Mouse (Mus musculus): Measurements from ENCODE around the gene Plekhg1. TPM values are rescaled to one million over a fixed set of nuclear protein-coding genes. Genes with fewer than 3 reads are reported as not detected.
A peak's percentile ranks its signal among the peaks of the same experiment; 100 is the strongest.

The Plekhg1 gene
- polyA plus RNA-seq (2015; fragmentation: Nextera tagmentation; extraction: Ambion mirVana), result 18.4 and 21.8 TPM in 2 replicates

GRCm38 (mm10) chr10:3740148-3740503 lies at the start of gene Plekhg1:
Gene Plekhg1, plus strand, starts transcription at chr10:3740364.
- no peaks in the 10 kb centered on the region for H3K9me3 ChIP-seq
- peak within 1 kb of the TSS; percentile 95 for H3K27ac ChIP-seq
- peak; percentile 79 for ATAC-seq (ENCODE audit: insufficient number of reproducible peaks, insufficient read depth, low FRiP score, low TSS enrichment, low read depth)
- peaks cover 36% of the 10 kb centered on the region for H3K4me1 ChIP-seq
- H3K36me3 ChIP-seq, result no peaks in the 10 kb centered on the region
- no peaks in the 10 kb centered on the region for H3K27me3 ChIP-seq
- peak within 1 kb of the TSS; percentile 82 for H3K4me2 ChIP-seq
- WGBS, result 0% methylated on average over 26 of the region's 29 CpGs
- peak within 1 kb of the TSS; percentile 72 for H3K4me3 ChIP-seq
- H3K9ac ChIP-seq, result peak within 1 kb of the TSS; percentile 84

DNA sequence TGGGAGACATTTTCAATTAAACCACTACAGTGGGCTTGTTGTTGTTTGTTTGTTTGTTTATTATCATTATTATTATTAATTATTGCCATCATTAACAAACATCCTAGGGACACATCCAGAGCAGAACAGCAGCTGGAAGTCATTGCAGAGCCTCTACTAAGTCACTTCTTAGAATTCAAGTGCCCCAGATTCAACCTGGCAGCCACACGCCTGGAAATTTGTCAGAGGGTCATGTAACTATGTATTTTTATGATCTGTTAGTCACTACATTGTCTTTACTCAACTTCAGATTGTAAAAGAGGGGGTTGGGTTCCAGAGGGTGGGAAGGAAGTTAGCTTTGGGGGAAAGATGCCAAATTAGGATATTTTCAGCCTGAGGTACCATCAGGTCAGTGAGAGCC lies 47.4 kb upstream of the Plekhg1 start:
- H3K4me1 ChIP-seq, result peaks cover 32% of the 10 kb centered on the region
- 55% methylated on average over 1 of the region's 1 CpGs for WGBS
- ATAC-seq (ENCODE audit: insufficient number of reproducible peaks, insufficient read depth, low FRiP score, low TSS enrichment, low read depth), result no peak
- no peaks in the 10 kb centered on the region for H3K36me3 ChIP-seq
- H3K9ac ChIP-seq, result no peak overlapping the region
- H3K27me3 ChIP-seq, result no peaks in the 10 kb centered on the region
- H3K4me3 ChIP-seq, result no peak overlapping the region
- H3K27ac ChIP-seq, result no peak overlapping the region
- H3K4me2 ChIP-seq, result no peak overlapping the region
- H3K9me3 ChIP-seq, result no peaks in the 10 kb centered on the region

DNA sequence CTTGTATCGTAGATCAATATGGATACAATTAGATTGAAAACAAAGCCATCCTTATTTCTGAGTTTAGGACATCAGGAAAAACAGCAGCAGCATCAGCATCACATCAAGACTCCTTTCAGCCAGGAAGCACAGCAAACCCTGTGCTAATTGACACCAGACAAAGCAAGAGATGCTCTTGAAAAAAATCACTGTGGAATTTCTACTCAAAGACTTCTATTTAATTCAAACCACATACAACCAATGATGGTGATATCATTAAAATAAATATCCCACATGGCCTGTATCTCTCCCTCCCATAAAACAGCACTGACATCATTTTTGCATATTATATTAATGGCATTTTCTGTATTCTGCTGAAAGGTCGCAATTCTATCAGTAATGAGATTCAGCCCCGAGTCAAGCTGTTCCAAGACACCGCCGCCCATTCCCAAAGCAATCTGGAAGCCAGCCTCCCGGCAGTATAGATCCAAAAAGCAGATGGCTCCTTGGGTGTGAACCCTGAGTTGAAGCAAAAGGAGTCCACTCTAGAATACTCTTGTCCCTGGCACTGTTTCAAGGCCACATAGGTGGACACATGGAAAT lies 46.4 kb upstream of the Plekhg1 start:
- Histone ChIP-seq H3K27me3 (no peaks in the 10 kb centered on the region), H3K9me3 (no peaks in the 10 kb centered on the region), H3K4me1 (peaks cover 32% of the 10 kb centered on the region), H3K9ac (no peak overlapping the region), H3K4me3 (no peak overlapping the region), H3K36me3 (no peaks in the 10 kb centered on the region), H3K27ac (no peak overlapping the region; the same call in 1 of the 2 replicates), H3K4me2 (no peak overlapping the region)
- ATAC-seq (ENCODE audit: insufficient number of reproducible peaks, insufficient read depth, low FRiP score, low TSS enrichment, low read depth), result no peak
- 26% methylated on average over 6 of the region's 6 CpGs for WGBS

DNA sequence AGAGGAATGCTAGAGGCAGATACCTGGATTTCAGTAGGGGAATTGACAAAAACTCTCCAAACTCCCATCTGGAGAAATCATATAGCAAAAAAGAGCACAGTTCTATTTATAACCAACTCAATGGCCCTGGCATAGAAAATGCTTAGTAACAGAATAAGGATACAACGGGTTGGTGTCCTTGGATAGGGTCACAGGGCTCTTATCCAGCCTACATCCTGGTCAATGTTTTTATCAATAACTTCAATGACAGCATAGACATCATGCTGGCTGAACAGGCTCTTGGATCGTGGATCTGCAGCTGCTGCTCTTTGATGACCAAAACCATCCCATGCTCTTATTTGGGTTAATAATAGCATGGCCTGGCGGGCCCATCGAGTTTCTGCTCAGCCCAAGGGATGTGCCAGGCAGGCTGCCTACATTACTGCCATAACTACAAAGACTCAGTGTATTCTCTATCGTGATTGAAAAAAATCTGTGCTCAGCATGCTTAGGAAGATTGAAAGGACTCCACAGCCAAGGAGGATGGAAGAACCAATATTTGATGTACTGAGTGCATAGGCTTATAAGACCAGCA lies 44.7 kb upstream of the Plekhg1 start:
- H3K27me3 ChIP-seq, result no peaks in the 10 kb centered on the region
- no peaks in the 10 kb centered on the region for H3K9me3 ChIP-seq
- H3K27ac ChIP-seq, result no peak overlapping the region
- H3K4me2 ChIP-seq, result no peak overlapping the region
- H3K9ac ChIP-seq, result no peak overlapping the region
- 75% methylated on average over 5 of the region's 5 CpGs for WGBS
- H3K36me3 ChIP-seq, result no peaks in the 10 kb centered on the region
- no peak for ATAC-seq (ENCODE audit: insufficient number of reproducible peaks, insufficient read depth, low FRiP score, low TSS enrichment, low read depth)
- no peak overlapping the region for H3K4me3 ChIP-seq
- peaks cover 38% of the 10 kb centered on the region for H3K4me1 ChIP-seq

- Histone ChIP-seq H3K9ac (no peak overlapping the region), H3K9me3 (no peaks in the 10 kb centered on the region), H3K4me3 (0 out of 2 replicates have a peak overlapping the region, but pooled peaks have one; percentile 6), H3K27me3 (no peaks in the 10 kb centered on the region), H3K4me2 (peak overlapping the region; percentile 41), H3K27ac (peak overlapping the region; percentile 66), H3K36me3 (no peaks in the 10 kb centered on the region), H3K4me1 (peaks cover 46% of the 10 kb centered on the region)
- peak; percentile 70 for ATAC-seq (ENCODE audit: insufficient number of reproducible peaks, insufficient read depth, low FRiP score, low TSS enrichment, low read depth)
- WGBS, result 29% methylated on average over 8 of the region's 8 CpGs
These were observed 43.3 kb upstream of the Plekhg1 start for GRCm38 (mm10) chr10:3696727-3697348.

GRCm38 (mm10) chr10:3697500-3697899 lies 42.7 kb upstream of the Plekhg1 start:
- peak overlapping the region; percentile 66 for H3K27ac ChIP-seq
- H3K4me1 ChIP-seq, result peaks cover 47% of the 10 kb centered on the region
- ATAC-seq (ENCODE audit: insufficient number of reproducible peaks, insufficient read depth, low FRiP score, low TSS enrichment, low read depth), result no peak
- no peak overlapping the region for H3K9ac ChIP-seq
- H3K4me2 ChIP-seq, result no peak overlapping the region
- no peak overlapping the region for H3K4me3 ChIP-seq
- no peaks in the 10 kb centered on the region for H3K36me3 ChIP-seq
- H3K9me3 ChIP-seq, result no peaks in the 10 kb centered on the region
- no peaks in the 10 kb centered on the region for H3K27me3 ChIP-seq
- WGBS, result 75% methylated on average over 5 of the region's 5 CpGs

DNA sequence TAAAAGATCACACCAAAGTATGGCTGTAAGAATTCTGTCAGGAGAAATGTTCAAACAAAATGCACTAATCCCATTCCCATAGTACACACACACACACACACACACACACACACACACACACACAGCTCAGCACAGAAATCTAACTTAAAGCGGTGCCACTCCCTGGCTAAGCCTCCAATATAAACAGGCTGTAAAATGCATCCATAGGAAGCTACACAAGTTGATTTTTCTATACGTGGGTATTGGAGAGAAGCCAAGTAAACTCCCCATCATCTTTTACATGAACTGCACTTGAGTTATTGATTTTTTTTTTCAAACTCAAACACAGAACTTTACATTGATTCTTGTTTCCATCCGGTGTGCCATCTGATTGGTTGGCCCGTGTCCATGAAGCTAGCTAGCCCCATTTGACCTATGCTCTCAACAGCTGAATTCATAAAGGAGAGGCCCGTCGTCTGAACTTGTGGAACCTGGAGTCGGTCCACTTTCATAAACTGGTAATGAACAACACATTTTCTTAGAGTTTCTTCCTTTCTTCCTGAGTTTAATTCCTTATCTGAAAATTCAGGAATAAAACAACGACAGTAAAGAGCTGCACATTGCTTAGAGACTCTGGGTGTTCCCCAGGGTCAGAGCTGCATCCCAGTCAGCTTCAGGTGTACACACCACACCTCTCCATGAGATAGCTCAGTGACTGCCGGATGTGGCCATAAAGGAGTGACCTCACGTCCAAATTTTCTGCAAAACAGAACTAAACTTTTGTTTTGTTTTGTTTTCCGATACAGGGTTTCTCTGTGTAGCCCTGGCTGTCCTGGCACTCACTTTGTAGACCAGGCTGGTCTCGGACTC lies 39.7 kb upstream of the Plekhg1 start:
- Histone ChIP-seq H3K9ac (no peak overlapping the region), H3K9me3 (no peaks in the 10 kb centered on the region), H3K4me2 (no peak overlapping the region), H3K4me3 (no peak overlapping the region), H3K27me3 (no peaks in the 10 kb centered on the region), H3K36me3 (no peaks in the 10 kb centered on the region), H3K4me1 (peaks cover 33% of the 10 kb centered on the region), H3K27ac (peak overlapping the region; percentile 35; the same call in 1 of the 2 replicates)
- no peak for ATAC-seq (ENCODE audit: insufficient number of reproducible peaks, insufficient read depth, low FRiP score, low TSS enrichment, low read depth)
- 41% methylated on average over 12 of the region's 12 CpGs for WGBS

DNA sequence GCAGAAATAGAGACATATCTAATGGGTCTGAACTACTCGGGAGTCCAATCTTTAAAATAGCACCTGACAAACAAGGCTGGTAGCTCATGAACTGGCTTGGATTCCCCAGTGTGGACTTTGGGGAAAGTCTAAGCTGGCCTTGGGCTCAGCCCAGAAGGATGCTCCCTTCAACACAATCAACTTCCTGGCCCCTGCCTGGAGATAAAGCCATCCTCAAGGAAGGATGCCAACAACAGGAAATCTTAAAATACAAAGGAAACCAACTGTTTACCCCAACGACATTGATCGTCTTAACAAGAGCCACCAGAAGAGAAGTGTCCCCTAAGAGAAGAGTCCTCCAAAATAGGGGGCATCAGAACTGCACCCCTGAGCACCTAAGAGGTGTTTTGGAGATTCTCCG lies 38.3 kb upstream of the Plekhg1 start:
- Histone ChIP-seq H3K4me3 (no peak overlapping the region), H3K9me3 (no peaks in the 10 kb centered on the region), H3K36me3 (no peaks in the 10 kb centered on the region), H3K9ac (no peak overlapping the region), H3K4me1 (peaks cover 20% of the 10 kb centered on the region), H3K27ac (no peak overlapping the region), H3K27me3 (no peaks in the 10 kb centered on the region), H3K4me2 (no peak overlapping the region)
- 79% methylated on average over 4 of the region's 4 CpGs for WGBS
- no peak for ATAC-seq (ENCODE audit: insufficient number of reproducible peaks, insufficient read depth, low FRiP score, low TSS enrichment, low read depth)

DNA sequence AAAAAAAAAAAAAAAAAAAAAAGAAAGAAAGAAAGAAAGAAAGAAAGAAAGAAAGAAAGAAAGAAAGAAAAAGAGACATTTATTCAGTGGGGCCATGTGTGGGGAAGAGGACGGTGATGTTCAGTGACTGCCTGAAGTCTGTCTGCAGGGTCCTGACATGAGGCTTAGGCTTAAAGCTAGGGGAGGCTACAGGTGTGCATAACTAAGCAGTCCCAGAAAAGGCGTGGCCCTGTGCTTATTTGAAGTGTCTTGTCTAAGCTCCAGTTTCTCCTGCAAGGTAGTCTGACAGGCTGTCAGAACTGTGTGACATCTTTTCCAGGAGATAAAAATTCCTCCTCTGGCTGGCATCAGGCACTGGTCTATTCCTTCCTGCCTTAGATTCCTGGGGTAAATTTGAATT lies 37.6 kb upstream of the Plekhg1 start:
- 62% methylated on average over 2 of the region's 2 CpGs for WGBS
- ATAC-seq (ENCODE audit: insufficient number of reproducible peaks, insufficient read depth, low FRiP score, low TSS enrichment, low read depth), result no peak
- Histone ChIP-seq H3K4me2 (no peak overlapping the region), H3K9me3 (no peaks in the 10 kb centered on the region), H3K4me1 (peaks cover 15% of the 10 kb centered on the region), H3K36me3 (no peaks in the 10 kb centered on the region), H3K4me3 (no peak overlapping the region), H3K27me3 (no peaks in the 10 kb centered on the region), H3K27ac (no peak overlapping the region), H3K9ac (no peak overlapping the region)

GRCm38 (mm10) chr10:3706231-3706630 lies 33.9 kb upstream of the Plekhg1 start:
- no peaks in the 10 kb centered on the region for H3K36me3 ChIP-seq
- H3K27me3 ChIP-seq, result no peaks in the 10 kb centered on the region
- peaks cover 4% of the 10 kb centered on the region; the same call in 1 of the 2 replicates for H3K4me1 ChIP-seq
- 84% methylated on average over 4 of the region's 4 CpGs for WGBS
- no peak overlapping the region for H3K9ac ChIP-seq
- no peaks in the 10 kb centered on the region for H3K9me3 ChIP-seq
- H3K4me2 ChIP-seq, result no peak overlapping the region
- no peak for ATAC-seq (ENCODE audit: insufficient number of reproducible peaks, insufficient read depth, low FRiP score, low TSS enrichment, low read depth)
- H3K4me3 ChIP-seq, result no peak overlapping the region
- no peak overlapping the region for H3K27ac ChIP-seq

DNA sequence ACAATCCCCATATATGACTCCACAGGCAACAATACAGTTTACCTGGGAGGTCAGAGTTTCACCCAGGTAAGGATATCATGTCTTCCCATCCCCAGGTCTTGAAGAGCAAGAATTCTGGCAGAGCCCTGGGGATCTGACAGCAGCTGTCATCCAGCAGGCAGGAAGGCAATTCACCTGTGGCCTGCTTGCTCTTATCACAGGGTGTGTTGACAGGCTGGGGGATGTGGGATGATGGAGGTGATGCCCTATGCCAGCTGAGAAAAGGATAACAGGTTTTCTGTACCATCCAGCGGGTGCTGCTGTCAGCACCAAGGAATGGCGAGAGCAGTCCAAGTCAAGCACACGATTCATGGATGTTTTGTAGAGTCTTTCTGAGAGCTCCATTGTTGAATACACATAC lies 30.1 kb upstream of the Plekhg1 start:
- H3K4me1 ChIP-seq, result no peaks in the 10 kb centered on the region
- ATAC-seq (ENCODE audit: insufficient number of reproducible peaks, insufficient read depth, low FRiP score, low TSS enrichment, low read depth), result no peak
- no peak overlapping the region for H3K4me2 ChIP-seq
- 86% methylated on average over 3 of the region's 3 CpGs for WGBS
- no peaks in the 10 kb centered on the region for H3K36me3 ChIP-seq
- H3K27ac ChIP-seq, result no peak overlapping the region
- 0 out of 2 replicates have a peak, but pooled peaks cover 3% of the 10 kb centered on the region for H3K9me3 ChIP-seq
- no peaks in the 10 kb centered on the region for H3K27me3 ChIP-seq
- no peak overlapping the region for H3K4me3 ChIP-seq
- no peak overlapping the region for H3K9ac ChIP-seq

Data from embryonic facial prominence, embryonic 13.5 days (tissue).